Mouse (Mus musculus) hindbrain, embryonic 12.5 days (tissue): ENCODE measurements around the gene Swsap1. TPM values are rescaled to one million over a fixed set of nuclear protein-coding genes. Genes with fewer than 3 reads are reported as not detected.

Experiments used
- ATAC-seq: fragments of 200-750 bp; cut with Nextera tagmentation; 2 replicates; pipeline ENCODE4 v1.8.0; 2017; ENCODE audit warnings: moderate TSS enrichment; ENCODE audit not compliant: low FRiP score
- H3K27ac ChIP-seq: fragments of 300-500 bp; sonication (generic); 2 replicates; pipeline ENCODE4 v1.5.1; 2016; ENCODE audit warnings: mild to moderate bottlenecking
- H3K27me3 ChIP-seq: fragments of 300-500 bp; sonication (generic); 2 replicates; pipeline ENCODE4 v1.6.1; 2016; ENCODE audit warnings: mild to moderate bottlenecking
- H3K36me3 ChIP-seq: fragments of 300-500 bp; sonication (generic); 2 replicates; pipeline ENCODE4 v1.6.1; 2016; ENCODE audit warnings: mild to moderate bottlenecking
- H3K4me1 ChIP-seq: fragments of 300-500 bp; sonication (generic); 2 replicates; pipeline ENCODE4 v1.6.1; 2016
- H3K4me2 ChIP-seq: fragments of 300-500 bp; sonication (generic); replicated peaks from 2 replicates; pipeline ENCODE4 v1.6.1; 2016; ENCODE audit warnings: mild to moderate bottlenecking
- H3K4me3 ChIP-seq: fragments of 300-500 bp; sonication (generic); 2 replicates; pipeline ENCODE4 v1.5.1; 2016; ENCODE audit warnings: mild to moderate bottlenecking
- H3K9ac ChIP-seq: fragments of 300-500 bp; sonication (generic); 2 replicates; pipeline ENCODE4 v1.6.1; 2016; ENCODE audit warnings: mild to moderate bottlenecking, moderate library complexity
- H3K9me3 ChIP-seq: fragments of 300-500 bp; sonication (generic); replicated peaks from 2 replicates; pipeline ENCODE4 v1.6.1; 2016; ENCODE audit warnings: mild to moderate bottlenecking
- WGBS: fragments of 180-500 bp; shearing (Covaris S2); methylation state at CpG from one replicate; pipeline ENCODE4 v1.1.7; 2016; 5-methylcytosine and 5-hydroxymethylcytosine counted together
- polyA plus RNA-seq: library from polyadenylated mRNA; unstranded; fragments of >200 nt; fragmentation: Nextera tagmentation; extraction: Ambion mirVana; gene quantifications from 2 replicates; pipeline ENCODE4 v1.2.1, GENCODE M21; 2016

The Swsap1 gene
- polyA plus RNA-seq, 1 experiment from 2014 or later = 7.2 TPM

GRCm38 (mm10) chr9:21938234-21938855 lies 17.2 kb upstream of the Swsap1 start:
- 85% methylated on average over 4 of the region's 4 CpGs for WGBS
- Histone ChIP-seq H3K9ac (no peak overlapping the region; the same call in 1 of the 2 replicates), H3K4me3 (peak overlapping the region; percentile 64), H3K36me3 (peaks cover 12% of the 10 kb centered on the region), H3K4me1 (peaks cover 22% of the 10 kb centered on the region), H3K27ac (no peak overlapping the region), H3K27me3 (peaks cover 3% of the 10 kb centered on the region), H3K4me2 (peak overlapping the region; percentile 82), H3K9me3 (no peaks in the 10 kb centered on the region)
- ATAC-seq = no peak

DNA sequence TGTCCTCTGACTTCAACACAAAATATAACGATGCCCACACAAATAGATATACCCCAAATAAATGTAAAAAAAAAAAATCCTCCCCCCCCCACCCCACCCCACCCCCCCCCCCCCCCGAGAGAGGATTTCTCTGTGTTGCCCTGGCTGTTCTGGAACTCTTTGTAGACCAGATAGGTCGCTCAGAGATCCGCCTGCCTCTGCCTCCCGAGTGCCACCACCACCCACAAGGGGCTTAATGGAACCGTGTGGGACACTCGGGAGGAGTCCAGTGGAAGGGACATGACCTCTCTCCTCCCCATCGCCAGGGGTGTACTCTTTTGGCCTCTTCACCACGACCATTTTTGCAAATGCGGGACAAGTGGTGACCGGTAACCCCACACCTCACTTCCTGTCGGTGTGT lies 12.5 kb upstream of the Swsap1 start:
- 0 out of 2 replicates have a peak, but pooled peaks have one; percentile 3 for ATAC-seq
- H3K27ac ChIP-seq = no peak overlapping the region
- WGBS = 80% methylated on average over 11 of the region's 12 CpGs
- peaks cover 26% of the 10 kb centered on the region for H3K27me3 ChIP-seq
- H3K36me3 ChIP-seq = peaks cover 19% of the 10 kb centered on the region
- H3K9ac ChIP-seq = no peak overlapping the region
- H3K9me3 ChIP-seq = no peaks in the 10 kb centered on the region
- H3K4me1 ChIP-seq = peaks cover 24% of the 10 kb centered on the region
- no peak overlapping the region for H3K4me3 ChIP-seq
- H3K4me2 ChIP-seq = no peak overlapping the region

GRCm38 (mm10) chr9:21943638-21944037 lies 11.9 kb upstream of the Swsap1 start:
- H3K36me3 ChIP-seq = peaks cover 19% of the 10 kb centered on the region
- H3K4me1 ChIP-seq = peaks cover 18% of the 10 kb centered on the region
- H3K27me3 ChIP-seq = peaks cover 31% of the 10 kb centered on the region
- no peak overlapping the region for H3K4me3 ChIP-seq
- H3K27ac ChIP-seq = no peak overlapping the region
- H3K9me3 ChIP-seq = no peaks in the 10 kb centered on the region
- ATAC-seq = no peak
- WGBS = 59% methylated on average over 12 of the region's 12 CpGs
- no peak overlapping the region for H3K4me2 ChIP-seq
- no peak overlapping the region for H3K9ac ChIP-seq

DNA sequence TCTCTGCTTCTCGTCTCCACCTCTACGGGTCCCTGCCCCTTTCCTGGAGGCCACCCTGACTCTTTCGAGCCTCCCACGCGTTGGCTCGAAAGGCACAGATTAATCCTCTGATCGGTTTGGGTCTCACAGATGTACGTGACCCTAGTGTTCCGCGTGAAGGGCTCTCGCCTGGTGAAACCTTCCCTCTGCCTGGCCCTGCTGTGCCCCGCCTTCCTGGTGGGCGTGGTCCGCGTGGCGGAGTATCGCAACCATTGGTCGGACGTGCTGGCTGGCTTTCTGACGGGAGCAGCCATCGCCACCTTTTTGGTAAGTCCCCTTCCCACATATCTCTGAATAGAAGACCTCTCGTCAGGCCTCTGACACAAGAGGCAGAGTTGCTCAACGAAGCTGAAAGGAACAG lies 11.3 kb upstream of the Swsap1 start:
- peaks cover 31% of the 10 kb centered on the region for H3K27me3 ChIP-seq
- H3K36me3 ChIP-seq = peaks cover 19% of the 10 kb centered on the region
- 20% methylated on average over 23 of the region's 23 CpGs for WGBS
- ATAC-seq = no peak
- H3K9ac ChIP-seq = no peak overlapping the region
- no peak overlapping the region for H3K4me2 ChIP-seq
- H3K27ac ChIP-seq = no peak overlapping the region
- H3K4me1 ChIP-seq = peaks cover 16% of the 10 kb centered on the region
- H3K4me3 ChIP-seq = no peak overlapping the region
- H3K9me3 ChIP-seq = no peaks in the 10 kb centered on the region

DNA sequence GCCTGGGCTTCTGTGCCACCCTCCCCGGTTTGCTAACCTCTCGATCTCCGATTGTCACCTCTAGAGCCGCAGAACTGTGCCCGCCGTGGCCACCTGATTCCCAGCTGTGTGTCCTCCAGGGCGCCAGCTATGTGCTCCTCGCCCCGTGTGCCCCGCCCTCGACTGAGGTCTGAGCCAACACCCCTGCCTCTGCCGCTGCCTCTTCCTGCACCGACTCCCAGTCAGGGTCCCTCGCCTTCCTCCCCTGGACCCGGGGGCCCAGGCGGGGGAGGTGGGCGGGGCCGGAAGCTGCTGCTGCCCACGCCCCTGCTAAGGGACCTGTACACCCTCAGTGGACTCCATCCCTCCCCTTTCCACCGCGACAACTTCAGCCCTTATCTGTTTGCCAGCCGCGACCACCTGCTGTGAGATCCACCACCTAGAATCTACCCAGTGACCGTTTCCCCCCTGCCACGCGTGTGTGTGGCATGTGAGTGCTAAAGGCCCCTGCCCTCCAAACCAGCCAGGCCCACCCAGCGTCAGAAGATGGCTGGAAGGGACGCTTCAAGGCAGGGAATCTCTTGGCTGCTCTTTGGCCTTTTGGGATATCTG lies 7.9 kb upstream of the Swsap1 start:
- Histone ChIP-seq H3K27ac (no peak overlapping the region), H3K4me1 (peaks cover 14% of the 10 kb centered on the region), H3K36me3 (peaks cover 8% of the 10 kb centered on the region; the same call in 1 of the 2 replicates), H3K4me2 (peak overlapping the region; percentile 22; the same call in 1 of the 2 replicates), H3K9ac (no peak overlapping the region), H3K27me3 (peaks cover 36% of the 10 kb centered on the region), H3K4me3 (no peak overlapping the region), H3K9me3 (0 out of 2 replicates have a peak, but pooled peaks cover 3% of the 10 kb centered on the region)
- ATAC-seq = no peak
- whole genome bisulfite sequencing = 7% methylated on average over 28 of the region's 28 CpGs

DNA sequence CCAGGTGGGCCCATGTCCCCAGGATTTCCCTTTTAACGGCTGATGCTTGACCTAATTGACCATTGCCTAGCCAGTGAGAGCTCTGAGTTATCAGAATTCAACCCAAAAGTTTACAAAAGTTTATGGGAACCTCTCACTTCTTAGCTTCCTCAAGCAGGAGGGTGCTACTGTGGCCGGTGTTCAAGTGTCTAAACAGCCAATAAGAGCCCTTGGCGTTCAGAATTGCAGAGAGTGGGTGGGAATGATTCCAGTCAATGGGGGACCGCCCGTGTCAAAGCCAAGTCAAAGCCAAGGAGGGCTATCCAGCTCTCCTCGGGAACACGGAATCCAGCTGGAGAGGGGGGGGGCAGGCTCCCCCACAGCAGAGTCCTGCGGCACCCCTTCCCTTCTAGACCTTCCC lies 7.4 kb upstream of the Swsap1 start:
- no peak overlapping the region for H3K4me3 ChIP-seq
- ATAC-seq = no peak
- H3K27me3 ChIP-seq = peaks cover 35% of the 10 kb centered on the region
- H3K9me3 ChIP-seq = 0 out of 2 replicates have a peak, but pooled peaks cover 3% of the 10 kb centered on the region
- H3K27ac ChIP-seq = no peak overlapping the region
- H3K4me2 ChIP-seq = no peak overlapping the region
- H3K36me3 ChIP-seq = peaks cover 8% of the 10 kb centered on the region; the same call in 1 of the 2 replicates
- WGBS = 64% methylated on average over 8 of the region's 8 CpGs
- peaks cover 15% of the 10 kb centered on the region for H3K4me1 ChIP-seq
- no peak overlapping the region for H3K9ac ChIP-seq

- WGBS = 67% methylated on average over 6 of the region's 6 CpGs
- peaks cover 8% of the 10 kb centered on the region; the same call in 1 of the 2 replicates for H3K36me3 ChIP-seq
- no peak for ATAC-seq
- H3K27me3 ChIP-seq = peaks cover 28% of the 10 kb centered on the region
- H3K27ac ChIP-seq = no peak overlapping the region
- H3K4me2 ChIP-seq = no peak overlapping the region
- 0 out of 2 replicates have a peak, but pooled peaks cover 3% of the 10 kb centered on the region for H3K9me3 ChIP-seq
- H3K9ac ChIP-seq = no peak overlapping the region
- H3K4me3 ChIP-seq = no peak overlapping the region
- H3K4me1 ChIP-seq = peaks cover 21% of the 10 kb centered on the region
Measured at GRCm38 (mm10) chr9:21948790-21949189, 6.8 kb upstream of the Swsap1 start.

DNA sequence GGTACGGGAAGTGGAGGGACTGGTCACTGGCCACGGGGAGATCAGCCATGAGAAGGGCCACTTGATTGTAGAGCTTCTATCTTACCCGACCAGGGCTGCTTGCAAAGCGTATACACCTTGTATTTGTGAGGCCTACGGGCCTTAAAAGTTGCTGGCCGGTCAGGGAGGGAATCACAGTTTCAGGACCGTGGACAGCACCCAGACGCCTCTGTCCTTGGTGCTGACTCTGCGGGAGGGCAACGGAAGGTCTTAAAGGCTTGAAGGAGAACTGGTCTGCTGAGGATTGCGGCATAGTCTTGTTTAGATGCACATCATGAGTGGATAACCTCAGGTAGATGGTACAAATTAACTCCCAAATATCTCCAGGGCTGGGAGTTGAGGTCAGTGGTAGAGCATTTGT lies 5.2 kb upstream of the Swsap1 start:
- peaks cover 20% of the 10 kb centered on the region for H3K4me1 ChIP-seq
- peaks cover 5% of the 10 kb centered on the region; the same call in 1 of the 2 replicates for H3K36me3 ChIP-seq
- no peak overlapping the region for H3K4me2 ChIP-seq
- no peak overlapping the region for H3K4me3 ChIP-seq
- ATAC-seq = no peak
- H3K27me3 ChIP-seq = peaks cover 28% of the 10 kb centered on the region
- H3K9ac ChIP-seq = no peak overlapping the region
- 25% methylated on average over 11 of the region's 11 CpGs for WGBS
- H3K27ac ChIP-seq = no peak overlapping the region
- H3K9me3 ChIP-seq = 0 out of 2 replicates have a peak, but pooled peaks cover 3% of the 10 kb centered on the region

DNA sequence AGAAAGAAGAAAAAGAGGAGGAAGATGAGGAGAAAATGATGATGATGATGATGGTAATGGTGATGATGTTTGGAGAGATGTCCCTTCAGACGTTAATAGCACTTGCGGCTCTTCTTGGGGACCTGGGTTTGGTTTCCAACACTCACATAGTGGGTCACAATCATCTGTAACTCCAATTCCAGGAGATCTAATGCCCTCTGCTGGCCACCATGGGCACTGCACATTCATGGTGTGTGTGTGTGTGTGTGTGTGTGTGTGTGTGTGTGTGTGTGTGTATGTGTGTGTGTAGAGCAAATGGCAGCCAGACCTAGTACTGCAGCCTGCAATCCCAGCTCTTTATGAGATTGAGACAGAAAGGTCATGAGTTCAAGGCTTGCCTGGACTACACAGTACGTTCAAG lies 3.6 kb upstream of the Swsap1 start:
- 0 out of 2 replicates have a peak, but pooled peaks cover 3% of the 10 kb centered on the region for H3K9me3 ChIP-seq
- no peak overlapping the region for H3K27ac ChIP-seq
- 88% methylated on average over 3 of the region's 3 CpGs for WGBS
- H3K36me3 ChIP-seq = peaks cover 5% of the 10 kb centered on the region; the same call in 1 of the 2 replicates
- ATAC-seq = no peak
- no peak overlapping the region for H3K4me3 ChIP-seq
- H3K4me1 ChIP-seq = peaks cover 24% of the 10 kb centered on the region
- no peak overlapping the region for H3K9ac ChIP-seq
- peaks cover 20% of the 10 kb centered on the region for H3K27me3 ChIP-seq
- H3K4me2 ChIP-seq = no peak overlapping the region

GRCm38 (mm10) chr9:21953600-21953999 lies 2.0 kb upstream of the Swsap1 start:
- Histone ChIP-seq H3K4me3 (no peak overlapping the region), H3K27me3 (0 out of 2 replicates have a peak, but pooled peaks cover 5% of the 10 kb centered on the region), H3K4me1 (peaks cover 16% of the 10 kb centered on the region), H3K4me2 (no peak overlapping the region), H3K9me3 (0 out of 2 replicates have a peak, but pooled peaks cover 3% of the 10 kb centered on the region), H3K36me3 (no peaks in the 10 kb centered on the region), H3K9ac (no peak overlapping the region), H3K27ac (no peak overlapping the region)
- WGBS = 19% methylated on average over 3 of the region's 3 CpGs
- no peak for ATAC-seq

- Histone ChIP-seq H3K9ac (no peak overlapping the region), H3K9me3 (0 out of 2 replicates have a peak, but pooled peaks cover 3% of the 10 kb centered on the region), H3K27me3 (peaks cover 13% of the 10 kb centered on the region), H3K36me3 (no peaks in the 10 kb centered on the region), H3K4me1 (peaks cover 16% of the 10 kb centered on the region), H3K4me2 (peak overlapping the region; percentile 59; the same call in 1 of the 2 replicates), H3K27ac (no peak overlapping the region), H3K4me3 (no peak overlapping the region)
- ATAC-seq = no peak
- 83% methylated on average over 3 of the region's 3 CpGs for WGBS
Measured at GRCm38 (mm10) chr9:21954635-21955034, 920 bp upstream of the Swsap1 start.

DNA sequence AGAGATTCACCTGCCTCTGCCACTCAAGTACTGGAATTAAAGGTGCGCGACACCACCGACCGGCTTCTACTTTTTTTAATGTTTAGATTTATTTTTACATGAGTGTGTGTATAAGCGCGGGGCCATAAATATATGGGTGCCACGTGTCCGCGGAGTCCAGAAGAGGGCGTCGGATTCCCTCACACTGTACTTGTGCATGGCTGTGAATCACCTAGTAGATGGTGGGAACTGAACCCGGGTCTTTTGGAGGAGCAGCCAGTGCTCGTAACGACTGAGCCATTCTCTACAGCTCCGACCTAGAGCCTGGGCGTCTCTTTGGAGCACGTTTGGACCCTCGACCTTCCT lies 358 bp upstream of the Swsap1 start:
- peaks cover 17% of the 10 kb centered on the region for H3K27me3 ChIP-seq
- no peaks in the 10 kb centered on the region for H3K36me3 ChIP-seq
- H3K27ac ChIP-seq = peak overlapping the region; percentile 92
- peak; percentile 72 for ATAC-seq
- peak overlapping the region; percentile 59 for H3K4me2 ChIP-seq
- H3K4me1 ChIP-seq = peaks cover 16% of the 10 kb centered on the region
- H3K4me3 ChIP-seq = peak overlapping the region; percentile 65
- peak overlapping the region; percentile 80 for H3K9ac ChIP-seq
- 3% methylated on average over 18 of the region's 18 CpGs for WGBS
- 0 out of 2 replicates have a peak, but pooled peaks cover 3% of the 10 kb centered on the region for H3K9me3 ChIP-seq
